Mouse (Mus musculus) stomach, adult 2 months (tissue): ENCODE data around the gene Gm29423. TPM values are rescaled to one million over a fixed set of nuclear protein-coding genes. Genes with fewer than 3 reads are reported as not detected.

Source experiments
- polyA plus RNA-seq: library from polyadenylated mRNA; depleted of rRNA; stranded (reverse); fragments of >200 nt; gene quantifications from 2 replicates; pipeline ENCODE4 v1.2.3, GENCODE M21; 2012; rRNA removed

The Gm29423 gene
- polyA plus RNA-seq, result not detected in 2 replicates

DNA sequence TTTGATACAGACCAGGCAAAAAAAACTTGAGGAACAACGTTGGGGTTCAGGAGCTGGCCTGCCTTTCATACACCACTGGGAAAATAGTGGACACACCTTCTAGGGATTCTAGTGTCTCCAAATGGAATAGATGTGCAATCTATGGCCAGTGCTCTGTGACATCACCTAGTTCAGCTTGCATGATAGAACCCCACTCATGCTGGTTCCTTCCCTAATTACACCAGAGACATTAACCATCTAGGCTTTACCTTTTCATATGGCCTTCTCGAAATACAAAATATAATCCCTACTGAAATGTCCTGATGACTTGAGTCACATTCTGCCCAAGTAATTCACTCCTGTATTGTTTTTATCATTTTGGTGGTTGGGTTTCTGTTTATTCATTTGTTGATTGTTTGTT lies at the start of gene Gm29423, which contains the start of gene Gm29644:
Gene Gm29423, minus strand, starts transcription at position 101 of the 400 bp plus-strand sequence.
Gene Gm29644, minus strand, starts transcription at position 157 of the 400 bp plus-strand sequence.

DNA sequence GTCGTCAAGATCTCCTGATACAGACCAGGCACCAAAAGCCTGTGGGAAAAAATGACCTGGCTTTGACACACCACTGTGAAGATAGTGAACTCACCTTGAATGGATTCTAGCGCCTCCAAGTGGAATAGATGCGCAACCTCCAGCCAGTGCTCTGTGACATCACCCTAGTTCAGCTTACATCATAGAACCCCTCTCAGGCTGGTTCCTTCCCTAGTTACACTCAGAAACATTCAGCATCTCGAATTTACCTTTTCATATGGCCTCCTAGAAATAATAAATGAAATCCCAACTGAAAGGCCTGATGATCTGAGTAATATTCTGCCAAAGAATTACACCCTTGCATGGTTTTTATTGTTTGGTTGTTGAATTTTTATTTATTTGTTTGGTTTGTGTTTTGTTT lies 29.5 kb downstream of the Gm29423 start, which contains the start of gene Gm21118:
Gene Gm21118, minus strand, starts transcription at position 101 of the 400 bp plus-strand sequence.

Other genes starting within 250 kb of the Gm29423 start
- not detected in 2 replicates for gene Gm21118, start 29.6 kb downstream of the Gm29423 start, polyA plus RNA-seq
- not detected in 2 replicates for gene Gm29644, start 56 bp upstream of the Gm29423 start, polyA plus RNA-seq
- not detected in 2 replicates for gene Gm20888, start 138.6 kb upstream of the Gm29423 start, polyA plus RNA-seq